Mouse (Mus musculus) lung, postnatal 0 days (tissue): ENCODE results near the gene Zfp273.

Experiments used
- CTCF ChIP-seq: IDR thresholded peaks from 2 replicates; pipeline ENCODE4 v1.5.1; 2016; ENCODE audit warnings: antibody characterized with exemption, mild to moderate bottlenecking
- EP300 ChIP-seq: IDR thresholded peaks from 2 replicates; pipeline ENCODE4 v1.6.1; 2016; ENCODE audit warnings: antibody characterized with exemption, mild to moderate bottlenecking, control low read depth

- TF ChIP-seq CTCF (no peak), EP300 (no peak)
Measured at GRCm38 (mm10) chr13:67843775-67844118, 30.2 kb downstream of the Zfp273 start.
